Mouse (Mus musculus): Measurements from ENCODE around the gene Slc16a12. TPM values are rescaled to one million over a fixed set of nuclear protein-coding genes. Genes with fewer than 3 reads are reported as not detected.

The Slc16a12 gene
- polyA plus RNA-seq, 1 experiment from 2014 or later, result 19.3 TPM

GRCm38 (mm10) chr19:34697461-34697860 is 49.6 kb downstream of the Slc16a12 start:
- Histone ChIP-seq H3K4me3 (no peak overlapping the region), H3K27ac (no peak overlapping the region), H3K9me3 (no peaks in the 10 kb centered on the region), H3K27me3 (ENCODE audit: insufficient read depth, poor library complexity, severe bottlenecking) (no peaks in the 10 kb centered on the region), H3K36me3 (no peaks in the 10 kb centered on the region), H3K4me1 (no peaks in the 10 kb centered on the region)
- WGBS, result 71% methylated on average over 2 of the region's 2 CpGs
- DNase-seq (ENCODE audit: low spot score), result no peak

- 91% methylated on average over 8 of the region's 8 CpGs for WGBS
- Histone ChIP-seq H3K36me3 (no peaks in the 10 kb centered on the region), H3K4me1 (no peaks in the 10 kb centered on the region), H3K27me3 (ENCODE audit: insufficient read depth, poor library complexity, severe bottlenecking) (no peaks in the 10 kb centered on the region), H3K9me3 (no peaks in the 10 kb centered on the region), H3K27ac (no peak overlapping the region), H3K4me3 (no peak overlapping the region)
- no peak for DNase-seq (ENCODE audit: low spot score)
Observed at GRCm38 (mm10) chr19:34696352-34696986, 50.6 kb downstream of the Slc16a12 start.

GRCm38 (mm10) chr19:34691402-34691801 is 55.7 kb downstream of the Slc16a12 start:
- DNase-seq (ENCODE audit: low spot score), result no peak
- Histone ChIP-seq H3K4me1 (no peaks in the 10 kb centered on the region), H3K27me3 (ENCODE audit: insufficient read depth, poor library complexity, severe bottlenecking) (no peaks in the 10 kb centered on the region), H3K27ac (no peak overlapping the region), H3K36me3 (no peaks in the 10 kb centered on the region), H3K9me3 (no peaks in the 10 kb centered on the region), H3K4me3 (no peak overlapping the region)
- WGBS, result 82% methylated on average over 6 of the region's 6 CpGs

GRCm38 (mm10) chr19:34685530-34685929 is 61.6 kb downstream of the Slc16a12 start:
- 91% methylated on average over 1 of the region's 1 CpGs for WGBS
- Histone ChIP-seq H3K4me3 (no peak overlapping the region), H3K4me1 (no peaks in the 10 kb centered on the region)

GRCm38 (mm10) chr19:34684857-34685256 is 62.2 kb downstream of the Slc16a12 start:
- DNase-seq (ENCODE audit: low spot score), result no peak
- Histone ChIP-seq H3K4me3 (no peak overlapping the region), H3K27ac (no peak overlapping the region), H3K27me3 (ENCODE audit: insufficient read depth, poor library complexity, severe bottlenecking) (no peaks in the 10 kb centered on the region), H3K9me3 (no peaks in the 10 kb centered on the region), H3K36me3 (peaks cover under 1% of the 10 kb centered on the region; the same call in 1 of the 2 replicates), H3K4me1 (no peaks in the 10 kb centered on the region)
- WGBS, result 49% methylated on average over 1 of the region's 1 CpGs

More at GRCm38 (mm10) chr19:34685530-34685929, 61.6 kb downstream of the Slc16a12 start:
- DNase-seq (ENCODE audit: low spot score), result no peak
- no peaks in the 10 kb centered on the region for H3K9me3 ChIP-seq
- H3K27ac ChIP-seq, result no peak overlapping the region
- H3K27me3 ChIP-seq (ENCODE audit: insufficient read depth, poor library complexity, severe bottlenecking), result no peaks in the 10 kb centered on the region
- H3K36me3 ChIP-seq, result no peaks in the 10 kb centered on the region

GRCm38 (mm10) chr19:34678428-34678827 is 68.7 kb downstream of the Slc16a12 start:
- Histone ChIP-seq H3K9me3 (no peaks in the 10 kb centered on the region), H3K27me3 (ENCODE audit: insufficient read depth, poor library complexity, severe bottlenecking) (no peaks in the 10 kb centered on the region), H3K27ac (peak overlapping the region; percentile 38; the same call in 1 of the 2 replicates), H3K4me1 (0 out of 2 replicates have a peak, but pooled peaks cover 3% of the 10 kb centered on the region), H3K4me3 (no peak overlapping the region), H3K36me3 (peaks cover 8% of the 10 kb centered on the region; the same call in 1 of the 2 replicates)
- 61% methylated on average over 4 of the region's 4 CpGs for WGBS
- no peak for DNase-seq (ENCODE audit: low spot score)

GRCm38 (mm10) chr19:34673476-34673875 is 73.6 kb downstream of the Slc16a12 start:
- 68% methylated on average over 7 of the region's 7 CpGs for WGBS
- no peak for DNase-seq (ENCODE audit: low spot score)

GRCm38 (mm10) chr19:34666127-34666526 is 81.0 kb downstream of the Slc16a12 start:
- H3K36me3 ChIP-seq, result no peaks in the 10 kb centered on the region
- no peak overlapping the region for H3K27ac ChIP-seq
- H3K9me3 ChIP-seq, result no peaks in the 10 kb centered on the region
- no peak for DNase-seq (ENCODE audit: low spot score)
- H3K4me3 ChIP-seq, result no peak overlapping the region
- no peaks in the 10 kb centered on the region for H3K27me3 ChIP-seq (ENCODE audit: insufficient read depth, poor library complexity, severe bottlenecking)
- H3K4me1 ChIP-seq, result peaks cover 9% of the 10 kb centered on the region; the same call in 1 of the 2 replicates
- under 1% methylated on average over 5 of the region's 5 CpGs for WGBS

More at GRCm38 (mm10) chr19:34673476-34673875, 73.6 kb downstream of the Slc16a12 start:
- Histone ChIP-seq H3K36me3 (peaks cover 10% of the 10 kb centered on the region; the same call in 1 of the 2 replicates), H3K4me1 (0 out of 2 replicates have a peak, but pooled peaks cover 3% of the 10 kb centered on the region), H3K27me3 (ENCODE audit: insufficient read depth, poor library complexity, severe bottlenecking) (no peaks in the 10 kb centered on the region), H3K27ac (no peak overlapping the region), H3K9me3 (no peaks in the 10 kb centered on the region), H3K4me3 (no peak overlapping the region)

GRCm38 (mm10) chr19:34662740-34663139 is 84.3 kb downstream of the Slc16a12 start:
- Histone ChIP-seq H3K27me3 (ENCODE audit: insufficient read depth, poor library complexity, severe bottlenecking) (no peaks in the 10 kb centered on the region), H3K4me1 (peaks cover 9% of the 10 kb centered on the region; the same call in 1 of the 2 replicates), H3K36me3 (no peaks in the 10 kb centered on the region), H3K4me3 (no peak overlapping the region), H3K27ac (peak overlapping the region; percentile 59; the same call in 1 of the 2 replicates), H3K9me3 (no peaks in the 10 kb centered on the region)
- WGBS, result 49% methylated on average over 5 of the region's 5 CpGs
- DNase-seq (ENCODE audit: low spot score), result no peak

- no peaks in the 10 kb centered on the region for H3K9me3 ChIP-seq
- no peaks in the 10 kb centered on the region for H3K36me3 ChIP-seq
- peak; percentile 90 for DNase-seq (ENCODE audit: low spot score)
- WGBS, result 12% methylated on average over 13 of the region's 13 CpGs
- peak overlapping the region; percentile 52 for H3K4me3 ChIP-seq
- peaks cover 13% of the 10 kb centered on the region for H3K4me1 ChIP-seq
- H3K27me3 ChIP-seq (ENCODE audit: insufficient read depth, poor library complexity, severe bottlenecking), result no peaks in the 10 kb centered on the region
- peak overlapping the region; percentile 59; the same call in 1 of the 2 replicates for H3K27ac ChIP-seq
Observed at GRCm38 (mm10) chr19:34662067-34662507, 85.0 kb downstream of the Slc16a12 start.

GRCm38 (mm10) chr19:34656511-34657298 is 90.4 kb downstream of the Slc16a12 start:
- Histone ChIP-seq H3K27me3 (ENCODE audit: insufficient read depth, poor library complexity, severe bottlenecking) (no peaks in the 10 kb centered on the region), H3K4me3 (no peak overlapping the region), H3K9me3 (no peaks in the 10 kb centered on the region), H3K36me3 (no peaks in the 10 kb centered on the region), H3K4me1 (peaks cover 17% of the 10 kb centered on the region), H3K27ac (no peak overlapping the region)
- DNase-seq (ENCODE audit: low spot score), result peak; percentile 84
- WGBS, result 3% methylated on average over 2 of the region's 2 CpGs

GRCm38 (mm10) chr19:34655227-34655805 is 91.8 kb downstream of the Slc16a12 start:
- DNase-seq (ENCODE audit: low spot score), result no peak
- H3K36me3 ChIP-seq, result no peaks in the 10 kb centered on the region
- H3K9me3 ChIP-seq, result no peaks in the 10 kb centered on the region
- 88% methylated on average over 10 of the region's 10 CpGs for WGBS
- H3K27ac ChIP-seq, result no peak overlapping the region
- no peak overlapping the region for H3K4me3 ChIP-seq
- H3K4me1 ChIP-seq, result peaks cover 17% of the 10 kb centered on the region
- H3K27me3 ChIP-seq (ENCODE audit: insufficient read depth, poor library complexity, severe bottlenecking), result no peaks in the 10 kb centered on the region

GRCm38 (mm10) chr19:34650997-34651396 is 96.1 kb downstream of the Slc16a12 start:
- no peak for DNase-seq (ENCODE audit: low spot score)
- Histone ChIP-seq H3K27me3 (ENCODE audit: insufficient read depth, poor library complexity, severe bottlenecking) (no peaks in the 10 kb centered on the region), H3K4me3 (no peak overlapping the region), H3K9me3 (no peaks in the 10 kb centered on the region), H3K27ac (no peak overlapping the region), H3K36me3 (no peaks in the 10 kb centered on the region), H3K4me1 (peaks cover 2% of the 10 kb centered on the region)
- 79% methylated on average over 6 of the region's 6 CpGs for WGBS

Measured in heart, embryonic 10.5 days (tissue).